Comparison of ENCODE assay signal across 25 mouse cellular contexts in genomic region chr7:80238542-80238941, GRCm38 (mm10). TPM values are rescaled to one million over a fixed set of nuclear protein-coding genes. Genes with fewer than 3 reads are reported as not detected.
"Had no signal": no experiment of that assay in that cellular context is flagged by ENCODE, and none has a peak within 500 bp of the region (broad histone marks: within the 10 kb centered on the region; RNA-seq: fewer than 3 reads in every experiment).

No protein-coding gene starts in this region.

- H3K9ac ChIP-seq: heart, embryonic 12.5 days; hindbrain, embryonic 12.5 days; hindbrain, embryonic 14.5 days; intestine, embryonic 15.5 days; kidney, embryonic 15.5 days; limb, embryonic 12.5 days; liver, embryonic 13.5 days; liver, embryonic 15.5 days had no signal

- DNase-seq: gastrocnemius, postnatal 25 days; heart, adult 18-20 months; heart, postnatal 10 days; heart, postnatal 4 days; kidney, adult 18-20 months; kidney, adult 8-10 months; kidney, postnatal 14 days; kidney, postnatal 36 days; layer of hippocampus, adult 9-11 months; layer of hippocampus, postnatal 36 days; liver; liver, embryonic 13.5 days had no signal

- H3K9me3 ChIP-seq: heart, embryonic 10.5 days; heart, embryonic 12.5 days; hindbrain, embryonic 10.5 days; hindbrain, embryonic 12.5 days; intestine, embryonic 15.5 days; kidney, embryonic 15.5 days; limb, embryonic 10.5 days; limb, embryonic 12.5 days; liver, embryonic 13.5 days; liver, embryonic 15.5 days had no signal

- H3K27me3 ChIP-seq: heart, embryonic 12.5 days; hindbrain, embryonic 12.5 days; intestine, embryonic 15.5 days; kidney, embryonic 15.5 days; limb, embryonic 12.5 days; liver, embryonic 13.5 days; liver, embryonic 15.5 days had no signal

- H3K27ac ChIP-seq: heart, embryonic 10.5 days; hindbrain, embryonic 10.5 days; hindbrain, embryonic 12.5 days; hindbrain, embryonic 14.5 days; intestine, embryonic 15.5 days; kidney, embryonic 15.5 days; kidney, postnatal 0 days; limb, embryonic 10.5 days; limb, embryonic 12.5 days; liver, embryonic 13.5 days; liver, embryonic 15.5 days had no signal

- H3K4me3 ChIP-seq: heart, embryonic 10.5 days; heart, embryonic 12.5 days; hindbrain, embryonic 10.5 days; hindbrain, embryonic 12.5 days; intestine, embryonic 15.5 days; kidney, embryonic 15.5 days; limb, embryonic 10.5 days; limb, embryonic 12.5 days; liver, embryonic 13.5 days; liver, embryonic 15.5 days had no signal

RNA-seq across cellular contexts. Expression of gene Ttll13, which starts 7.6 kb away (rescaled TPM):
- total RNA-seq: gastrocnemius, postnatal 25 days; granulocyte monocyte progenitor cell, adult 5-6 weeks had no signal
- polyA plus RNA-seq: inflammation-experienced regulatory T-cells, adult 6 months had no signal
